Mouse (Mus musculus) cerebellum, adult 8-10 months (tissue): ENCODE data around the gene Lmx1a.

Experiments used
- DNase-seq: peaks from one replicate; pipeline ENCODE4 v3.0.0; 2022

Lmx1a gene

DNA sequence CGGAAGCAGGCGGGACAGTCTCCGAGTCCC, at the start of gene Lmx1a:
TSS of gene Lmx1a (plus strand) at position 6 of the 30 bp plus-strand sequence.
- no peak for DNase-seq

DNA sequence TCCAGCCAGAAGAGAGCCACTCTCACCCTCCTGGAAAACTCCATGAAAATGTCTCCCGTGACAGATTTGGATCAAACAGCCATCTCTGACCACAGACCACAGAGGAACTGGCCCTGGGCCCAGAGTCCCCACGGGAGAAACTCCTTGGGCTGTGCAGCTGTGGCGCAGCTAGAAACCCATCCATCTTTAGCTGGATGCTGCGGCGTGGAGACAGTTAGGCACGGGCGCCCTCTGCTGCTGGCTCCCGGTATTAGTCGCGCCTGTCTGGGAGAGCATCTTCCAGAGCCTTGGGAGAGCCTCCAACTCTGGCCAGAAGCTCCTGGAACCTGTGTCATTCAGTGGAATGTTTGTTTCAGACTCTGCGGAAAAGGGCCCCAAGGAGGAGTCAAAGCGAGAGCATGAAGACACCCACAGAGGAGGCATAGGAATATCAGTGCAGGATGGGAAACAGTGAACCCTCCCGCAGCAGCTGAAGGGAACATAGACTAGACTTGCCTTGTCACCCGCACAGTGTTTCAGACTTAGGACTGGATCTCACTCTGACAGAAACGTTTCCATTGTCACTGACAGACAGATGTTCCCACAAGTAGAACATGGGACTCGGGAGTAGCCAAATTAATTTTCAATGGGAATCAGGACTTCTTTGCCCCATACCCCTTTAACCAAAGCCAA, 44.0 kb upstream of the Lmx1a start:
- peak; percentile 74 for DNase-seq

- no peak for DNase-seq
Measured at GRCm38 (mm10) chr1:167648670-167649069, 40.4 kb upstream of the Lmx1a start.

- DNase-seq, result no peak
Measured at GRCm38 (mm10) chr1:167649122-167649633, 39.9 kb upstream of the Lmx1a start.

DNA sequence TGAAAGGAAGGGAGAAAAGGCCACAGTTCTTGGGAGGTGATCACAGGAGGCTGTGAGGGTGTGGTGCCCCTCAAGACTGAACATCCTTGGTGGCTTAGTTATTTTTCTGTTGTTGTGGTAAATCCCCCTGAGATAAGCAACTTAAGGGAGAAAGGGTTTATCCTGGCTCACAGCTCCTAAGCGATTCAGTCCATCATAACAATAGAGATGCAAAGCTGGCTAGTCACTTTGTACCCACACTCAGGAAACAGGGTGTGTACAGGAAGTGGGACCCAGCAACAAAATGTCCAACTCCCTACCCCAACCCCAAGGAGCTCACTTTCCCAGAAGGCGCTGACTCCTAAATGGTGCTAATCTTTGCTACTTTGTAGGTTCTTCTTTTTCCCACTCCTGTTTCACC, 36.7 kb upstream of the Lmx1a start:
- DNase-seq, result no peak

GRCm38 (mm10) chr1:167659065-167659464, 30.0 kb upstream of the Lmx1a start:
- DNase-seq, result no peak

- no peak for DNase-seq
Measured at GRCm38 (mm10) chr1:167660521-167661101, 28.4 kb upstream of the Lmx1a start.

- DNase-seq, result no peak
Measured at GRCm38 (mm10) chr1:167661123-167661522, 27.9 kb upstream of the Lmx1a start.

DNA sequence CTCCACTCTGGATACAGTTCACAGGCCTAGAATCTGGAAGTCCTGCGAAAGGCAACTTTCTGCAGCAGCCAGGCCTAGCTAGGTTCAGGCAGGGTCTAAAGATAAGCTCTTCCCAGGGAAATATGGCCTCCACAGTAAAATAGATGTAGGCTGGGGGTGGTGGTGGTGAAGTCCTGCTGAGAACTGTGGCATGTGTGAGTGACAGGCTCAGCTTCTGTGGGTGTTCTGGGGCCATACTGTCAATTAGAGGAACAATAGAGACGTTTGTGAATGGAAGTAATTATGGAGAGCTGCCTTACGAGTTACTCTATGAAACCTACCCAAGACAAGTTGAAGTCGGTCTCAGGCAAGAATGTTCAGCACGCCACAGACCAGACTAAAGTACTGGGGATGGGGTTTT, 25.9 kb upstream of the Lmx1a start:
- no peak for DNase-seq

DNA sequence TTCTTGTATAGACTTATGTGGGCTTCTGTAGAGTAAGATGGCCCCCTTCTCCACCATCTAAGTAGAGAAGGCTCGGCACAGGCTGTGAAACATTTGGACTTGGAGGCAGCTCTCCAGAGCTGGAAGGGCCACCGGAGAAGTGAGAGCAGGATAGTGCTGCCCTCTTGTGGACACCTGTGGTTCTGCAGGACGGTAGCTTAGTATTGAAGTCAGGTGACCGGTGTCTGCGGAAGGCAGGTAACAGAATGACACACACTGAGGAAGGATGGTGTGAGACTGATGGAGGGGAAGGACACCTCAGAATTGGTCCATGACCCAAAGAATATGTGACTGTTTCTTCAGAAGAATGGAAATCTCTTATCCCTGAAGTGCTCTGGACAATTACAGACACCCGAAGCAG, 19.2 kb upstream of the Lmx1a start:
- DNase-seq, result peak; percentile 46

DNA sequence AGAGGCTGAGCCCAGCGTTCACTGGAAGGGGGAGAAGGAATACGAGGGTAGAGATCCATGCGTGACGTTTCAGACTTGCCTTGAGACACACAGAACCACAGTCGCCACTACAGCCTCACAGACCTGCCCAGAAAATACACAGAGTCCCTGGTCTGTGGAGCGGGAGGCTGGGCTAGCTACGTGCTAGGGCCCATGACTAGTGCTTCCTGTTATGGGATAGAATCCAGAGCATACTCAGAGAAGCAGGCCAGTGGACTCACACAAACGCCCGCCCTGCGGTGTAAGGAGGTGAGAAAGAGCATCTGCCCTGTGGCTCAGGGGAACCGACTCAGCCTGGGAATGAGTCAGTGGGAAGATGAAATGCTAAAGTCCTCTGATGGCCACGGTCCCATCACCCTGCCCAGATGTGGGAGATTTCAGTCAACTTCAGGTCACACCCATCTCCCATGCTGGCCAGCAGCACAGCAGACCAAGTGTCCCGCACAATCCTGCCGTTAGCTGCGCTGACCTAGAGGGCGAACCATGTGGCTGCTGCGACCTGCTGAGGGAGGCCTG, 16.5 kb upstream of the Lmx1a start:
- no peak for DNase-seq

- no peak for DNase-seq
Measured at GRCm38 (mm10) chr1:167679061-167679460, 10.0 kb upstream of the Lmx1a start.

- DNase-seq, result no peak
Measured at GRCm38 (mm10) chr1:167688001-167688346, 1.1 kb upstream of the Lmx1a start.

DNA sequence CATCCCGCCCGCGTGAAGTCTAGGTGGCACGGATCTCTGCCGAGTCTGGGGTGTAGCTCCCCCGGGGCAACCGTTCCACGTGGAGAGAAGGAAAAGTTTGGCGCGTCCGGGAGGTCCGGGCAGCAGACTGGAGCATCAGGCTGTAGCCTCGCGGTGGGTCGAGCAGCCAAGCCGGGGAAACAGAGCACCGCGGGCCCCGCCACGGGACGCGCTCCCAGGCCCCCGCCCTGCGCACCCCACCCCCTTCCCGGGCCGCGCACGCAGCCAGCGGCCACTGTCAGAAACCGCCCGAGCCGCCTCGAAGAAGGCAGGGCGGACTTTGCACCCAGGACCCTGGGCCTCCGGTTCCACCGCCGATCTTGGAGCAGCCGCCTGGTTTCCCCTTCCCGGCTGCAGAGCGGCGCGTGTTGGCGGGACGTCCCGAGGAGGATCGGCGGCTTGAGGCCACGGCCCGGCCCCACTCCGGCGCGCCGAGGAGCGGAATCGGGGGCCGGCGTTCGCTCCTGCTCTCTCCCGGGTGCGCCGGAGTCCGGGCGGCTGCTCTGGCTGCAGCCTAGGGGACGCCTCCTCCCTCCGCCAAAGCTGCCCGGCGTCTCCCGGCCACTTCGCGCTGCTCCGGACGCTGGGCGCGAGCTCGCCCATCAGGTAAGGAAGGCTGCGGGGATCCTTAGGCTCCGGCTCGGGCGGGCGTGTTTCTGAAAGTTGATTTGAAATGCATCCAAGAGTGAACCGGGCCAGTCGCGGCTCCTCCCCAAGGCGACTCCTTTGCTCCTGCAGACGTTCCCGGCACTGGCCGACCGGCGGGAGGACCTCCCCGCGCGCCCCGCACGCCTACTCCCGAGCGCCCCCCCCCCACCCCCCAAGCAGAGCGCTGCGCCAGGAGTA, 448 bp upstream of the Lmx1a start:
- no peak for DNase-seq

DNA sequence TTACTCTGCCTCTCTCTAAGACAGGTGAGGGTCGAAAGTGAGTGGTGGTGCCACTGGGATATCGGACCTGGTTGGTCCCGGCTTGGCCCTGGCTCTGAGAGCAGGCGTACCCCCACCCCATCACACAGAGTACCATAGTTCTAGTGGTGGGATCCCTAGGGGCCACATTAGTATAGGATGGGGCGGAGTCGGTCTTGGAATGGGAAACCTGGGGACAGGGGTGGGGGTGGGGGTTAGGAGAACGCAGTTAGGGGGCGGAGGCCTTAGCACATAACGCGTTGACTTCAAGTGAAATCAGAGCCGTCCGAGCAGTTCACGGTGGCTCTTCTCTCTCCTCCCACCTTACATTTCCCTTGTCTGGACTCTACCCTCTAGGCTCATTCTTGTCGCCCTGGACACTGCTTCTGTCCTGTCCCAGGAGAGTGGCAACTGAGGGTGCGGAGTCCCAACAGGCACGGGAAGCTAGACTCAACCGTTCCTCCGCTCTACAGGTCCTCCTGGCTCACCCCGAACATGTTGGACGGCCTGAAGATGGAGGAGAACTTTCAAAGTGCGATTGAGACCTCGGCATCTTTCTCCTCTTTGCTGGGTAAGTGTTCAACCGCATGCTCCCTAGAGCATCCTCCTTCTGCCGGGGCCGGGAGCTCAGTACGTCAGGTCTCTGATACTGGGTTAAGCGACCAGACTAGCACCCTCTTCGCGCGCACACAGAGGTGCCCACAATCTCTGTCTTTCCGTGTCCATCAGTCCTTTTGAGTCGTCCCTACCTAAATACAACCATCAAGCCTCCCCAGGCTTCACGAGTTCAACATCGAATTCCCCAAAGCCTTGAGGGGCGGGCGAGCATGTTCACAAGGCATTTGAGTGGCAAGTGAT, 463 bp downstream of the Lmx1a start:
- DNase-seq, result no peak

GRCm38 (mm10) chr1:167690138-167690710, 1.2 kb downstream of the Lmx1a start:
- no peak for DNase-seq

DNA sequence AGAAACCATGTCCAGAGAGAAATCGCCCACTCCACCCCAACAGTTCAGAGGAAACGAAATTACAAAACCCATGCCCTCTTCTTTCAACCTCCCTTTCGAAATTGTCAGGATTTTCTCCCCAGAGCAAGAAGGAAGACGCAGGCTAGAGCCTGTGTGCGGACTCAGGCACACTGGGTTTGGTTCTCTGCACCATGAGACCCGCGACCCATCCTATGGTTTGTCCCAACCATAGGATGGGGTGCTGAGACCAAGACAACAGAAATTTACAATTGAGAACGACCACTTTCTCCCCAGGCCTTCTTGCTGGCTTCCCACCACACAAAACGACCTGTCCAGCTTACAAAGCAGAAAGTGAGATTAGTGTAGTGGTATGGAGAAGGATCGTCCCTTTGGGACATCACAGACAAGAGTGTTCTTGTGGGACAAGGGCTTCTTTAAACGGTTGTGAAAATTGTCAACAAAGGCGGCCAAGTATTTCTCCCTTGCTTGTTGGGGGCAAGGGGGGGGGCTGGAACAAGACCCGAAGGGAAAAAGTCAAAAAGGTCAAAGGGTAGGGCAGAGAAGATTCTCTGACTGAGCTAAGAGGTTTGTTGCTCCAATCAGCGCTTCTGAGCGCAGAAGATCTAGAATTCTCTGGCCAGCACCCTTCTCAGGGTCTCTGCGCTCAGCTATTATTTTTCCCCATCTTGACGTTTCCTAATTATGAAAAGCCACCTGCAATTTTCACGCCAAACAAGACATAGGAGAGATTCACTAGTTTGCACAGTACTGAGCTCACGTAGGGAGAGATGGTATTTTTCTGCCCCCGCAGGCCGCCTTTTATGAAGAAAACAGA, 1.9 kb downstream of the Lmx1a start:
- no peak for DNase-seq

- no peak for DNase-seq
Measured at GRCm38 (mm10) chr1:167691911-167692682, 3.1 kb downstream of the Lmx1a start.

- DNase-seq, result no peak
Measured at GRCm38 (mm10) chr1:167692683-167693045, 3.6 kb downstream of the Lmx1a start.

GRCm38 (mm10) chr1:167693499-167694240, 4.6 kb downstream of the Lmx1a start:
- DNase-seq, result no peak
